Mouse (Mus musculus) MEL (cell line): ENCODE measurements at regions not wholly inside any gene's neighbourhood (a gene's known extent, or its start where the extent isn't known, plus 50 kb on each side); places are given as distances from the start of the nearest gene placed in this dataset.

Experiments
- CHD1 ChIP-seq: IDR thresholded peaks from 2 replicates; pipeline ENCODE4 v1.6.1; 2012; ENCODE audit warnings: low read depth, mild to moderate bottlenecking, inconsistent platforms, low read length, improper control_type of control experiment
- CTCF ChIP-seq, 3 experiments: IDR thresholded peaks in 2 of 3; conservative IDR thresholded peaks in 1 of 3; 2 replicates each; pipeline ENCODE4 v1.5.1; 2011 to 2012; ENCODE audit warnings: low read length in 3 of 3, low read depth in 2 of 3, mild to moderate bottlenecking in 2 of 3, improper control_type of control experiment in 1 of 3, inconsistent platforms in 1 of 3, mixed read lengths in 1 of 3, moderate library complexity in 1 of 3; ENCODE audit not compliant: control insufficient read depth in 1 of 3, insufficient read depth in 1 of 3, poor library complexity in 1 of 3, severe bottlenecking in 1 of 3
- EP300 ChIP-seq, 2 experiments: IDR thresholded peaks; 2 replicates each; pipeline ENCODE4 v1.6.1; 2011; ENCODE audit warnings: improper control_type of control experiment in 2 of 2, low read length in 2 of 2, low read depth in 1 of 2, mild to moderate bottlenecking in 1 of 2
- MAZ ChIP-seq: IDR thresholded peaks from 2 replicates; pipeline ENCODE4 v1.6.1; 2012; ENCODE audit warnings: low read depth, mild to moderate bottlenecking, inconsistent platforms, low read length, improper control_type of control experiment
- MYC ChIP-seq: IDR thresholded peaks from 2 replicates; pipeline ENCODE4 v1.6.1; 2011; ENCODE audit warnings: low read depth, mild to moderate bottlenecking, low read length, improper control_type of control experiment, moderate library complexity
- POLR2A ChIP-seq, 2 experiments: IDR thresholded peaks; 2 replicates each; pipeline ENCODE4 v1.6.1; 2011 to 2012; ENCODE audit warnings: low read length in 2 of 2, mild to moderate bottlenecking in 2 of 2, control low read depth in 1 of 2, improper control_type of control experiment in 1 of 2, low read depth in 1 of 2, moderate library complexity in 1 of 2; ENCODE audit not compliant: control insufficient read depth in 1 of 2, insufficient read depth in 1 of 2, poor library complexity in 1 of 2
- SMC3 ChIP-seq: IDR thresholded peaks from 2 replicates; pipeline ENCODE4 v1.6.1; 2011; ENCODE audit warnings: low read depth, low read length, improper control_type of control experiment
- TCF12 ChIP-seq: IDR thresholded peaks from 2 replicates; pipeline ENCODE4 v1.6.1; 2014; ENCODE audit warnings: low read depth, mild to moderate bottlenecking, inconsistent platforms, low read length, improper control_type of control experiment, moderate library complexity
- USF1 ChIP-seq: IDR thresholded peaks from 2 replicates; pipeline ENCODE4 v1.6.1; 2014; ENCODE audit warnings: low read depth, mild to moderate bottlenecking, inconsistent platforms, low read length, improper control_type of control experiment, moderate library complexity
- USF2 ChIP-seq, 2 experiments: IDR thresholded peaks; 2 replicates each; pipeline ENCODE4 v1.6.1; 2011 to 2012; ENCODE audit warnings: improper control_type of control experiment in 2 of 2, low read length in 2 of 2, borderline replicate concordance in 1 of 2, inconsistent platforms in 1 of 2, low read depth in 1 of 2, mild to moderate bottlenecking in 1 of 2; ENCODE audit not compliant: insufficient read depth in 1 of 2
- ZNF384 ChIP-seq: IDR thresholded peaks from 2 replicates; pipeline ENCODE4 v1.6.1; 2012; ENCODE audit warnings: low read depth, mild to moderate bottlenecking, inconsistent platforms, low read length, improper control_type of control experiment

GRCm38 (mm10) chr8:30716643-30717042 lies 2711.9 kb upstream of the 5930422O12Rik start:
- no peak for TF ChIP-seq EP300 (IDR thresholded peaks at IDR 0.05; ENCODE audit: low read depth in 1 of 2, low read length in 2 of 2)
- TF ChIP-seq CTCF (IDR thresholded peaks at IDR 0.05 in 2 of 3, conservative IDR thresholded peaks at IDR 0.05 in 1 of 3; ENCODE audit: control insufficient read depth in 1 of 3, insufficient read depth in 1 of 3, low read depth in 2 of 3, low read length in 3 of 3, poor library complexity in 1 of 3, severe bottlenecking in 1 of 3): no peak
- no peak for TF ChIP-seq ZNF384
- no peak for TF ChIP-seq MYC
- TF ChIP-seq CHD1: no peak
- no peak for TF ChIP-seq POLR2A (IDR thresholded peaks at IDR 0.05; ENCODE audit: control insufficient read depth in 1 of 2, insufficient read depth in 1 of 2, low read depth in 1 of 2, low read length in 2 of 2, poor library complexity in 1 of 2)
- no peak for TF ChIP-seq USF2 (IDR thresholded peaks at IDR 0.05; ENCODE audit: borderline replicate concordance in 1 of 2, insufficient read depth in 1 of 2, low read depth in 1 of 2, low read length in 2 of 2)
- TF ChIP-seq SMC3: no peak
- TF ChIP-seq MAZ: no peak
- TF ChIP-seq TCF12: no peak
- no peak for TF ChIP-seq USF1
